Mouse (Mus musculus) thymus, adult 2 months (tissue): ENCODE results near the gene Nr2c2ap. TPM values are rescaled to one million over a fixed set of nuclear protein-coding genes. Genes with fewer than 3 reads are reported as not detected.

Source experiments
- DNase-seq: peaks from one replicate; pipeline ENCODE4 v3.0.0; 2021
- H3K27ac ChIP-seq: fragments of 200-500 bp; 2 replicates; pipeline ENCODE4 v1.5.1; 2012; ENCODE audit warnings: low read length, control low read depth; ENCODE audit not compliant: control insufficient read depth, insufficient read depth
- H3K27me3 ChIP-seq: fragments of 200-500 bp; 2 replicates; pipeline ENCODE4 v1.6.1; 2012; ENCODE audit warnings: mild to moderate bottlenecking, low read length, moderate library complexity, mixed read lengths; ENCODE audit not compliant: control insufficient read depth, insufficient read depth
- H3K36me3 ChIP-seq: fragments of 200-500 bp; 2 replicates; pipeline ENCODE4 v1.6.1; 2012; ENCODE audit warnings: mild to moderate bottlenecking, low read length, moderate library complexity; ENCODE audit not compliant: control insufficient read depth, insufficient read depth
- H3K4me1 ChIP-seq: fragments of 200-500 bp; replicated peaks from 2 replicates; pipeline ENCODE4 v1.6.1; 2012; ENCODE audit warnings: low read length; ENCODE audit not compliant: control insufficient read depth, insufficient read depth
- H3K4me3 ChIP-seq: fragments of 200-500 bp; 2 replicates; pipeline ENCODE4 v1.5.1; 2012; ENCODE audit warnings: mild to moderate bottlenecking, low read length, control low read depth, moderate library complexity; ENCODE audit not compliant: control insufficient read depth, insufficient read depth
- CTCF ChIP-seq: fragments of 200-500 bp; IDR thresholded peaks from 2 replicates; pipeline ENCODE4 v1.5.1; 2012; ENCODE audit warnings: mild to moderate bottlenecking, control low read depth, low read length, moderate library complexity, borderline replicate concordance; ENCODE audit not compliant: control insufficient read depth, poor library complexity, insufficient read depth; ENCODE audit errors: extremely low read depth
- POLR2A ChIP-seq: fragments of 200-500 bp; IDR thresholded peaks from 2 replicates; pipeline ENCODE4 v1.6.1; 2012; ENCODE audit warnings: mild to moderate bottlenecking, low read length, control low read depth, moderate library complexity; ENCODE audit not compliant: control insufficient read depth, poor library complexity, insufficient read depth; ENCODE audit errors: extremely low read depth
- WGBS: fragments of 180-500 bp; shearing (Covaris S2); methylation state at CpG from one replicate; pipeline ENCODE4 v1.1.7; 2018; 5-methylcytosine and 5-hydroxymethylcytosine counted together
- polyA plus RNA-seq: library from polyadenylated mRNA; depleted of rRNA; stranded (reverse); fragments of >200 nt; gene quantifications from 2 replicates; pipeline ENCODE4 v1.2.3, GENCODE M21; 2012

Nr2c2ap gene
- polyA plus RNA-seq, 1 experiment, result 26.9 TPM

DNA sequence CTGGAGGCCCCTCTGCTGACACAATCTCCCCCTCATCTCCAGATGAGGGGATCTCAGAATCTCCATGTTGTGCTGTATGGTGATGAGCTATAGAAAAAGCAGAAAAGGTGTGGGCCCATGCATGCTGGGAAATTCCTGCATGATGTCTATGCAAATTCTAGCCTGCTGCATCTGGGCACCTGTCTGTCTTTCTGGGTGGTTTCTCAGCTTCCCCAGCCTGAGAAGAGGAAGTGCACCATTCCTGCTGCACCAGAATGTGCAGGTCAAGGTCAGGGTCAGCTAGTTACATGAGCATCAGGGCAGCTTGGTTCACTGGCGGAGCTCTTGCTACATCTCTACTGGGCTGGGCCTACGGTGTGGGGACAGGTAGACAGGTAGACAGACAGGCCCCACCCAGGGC, 20.7 kb upstream of the Nr2c2ap start:
- H3K27me3 ChIP-seq, result peaks cover 12% of the 10 kb centered on the region; the same call in 1 of the 2 replicates

DNA sequence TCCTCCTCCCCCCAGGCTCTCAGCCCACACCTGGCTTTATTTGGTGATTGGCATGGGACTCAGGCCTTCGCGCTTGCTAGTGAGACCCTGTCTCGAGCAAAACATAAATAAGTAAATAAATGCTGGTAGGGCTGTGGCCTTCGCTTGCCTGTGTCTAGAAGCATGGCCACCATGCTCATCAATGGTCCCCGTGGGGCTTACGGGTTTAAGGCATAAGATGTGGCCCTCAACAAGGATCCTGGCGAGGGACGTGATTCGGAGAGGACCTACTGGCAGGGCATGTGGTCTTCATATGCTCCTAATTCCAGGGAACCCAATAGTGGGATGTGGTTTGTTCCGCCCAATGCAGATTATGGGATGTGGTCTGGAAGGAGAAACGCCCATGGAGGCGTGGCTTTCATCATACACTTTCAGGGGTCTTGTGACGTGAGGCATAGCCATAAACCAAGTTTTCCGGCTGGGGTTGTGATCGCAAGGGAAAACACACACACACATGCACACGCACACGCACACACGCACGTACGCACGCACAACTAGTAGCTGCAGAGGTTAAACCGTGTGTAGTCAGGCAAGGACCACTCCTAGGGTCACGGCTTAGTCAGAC, 19.8 kb upstream of the Nr2c2ap start:
- H3K27ac ChIP-seq, result no peak overlapping the region
- 66% methylated on average over 23 of the region's 23 CpGs for WGBS
- H3K27me3 ChIP-seq, result peaks cover 12% of the 10 kb centered on the region; the same call in 1 of the 2 replicates
- TF ChIP-seq CTCF, result no peak
- no peak for TF ChIP-seq POLR2A
- no peaks in the 10 kb centered on the region for H3K36me3 ChIP-seq
- H3K4me1 ChIP-seq, result no peaks in the 10 kb centered on the region
- no peak overlapping the region for H3K4me3 ChIP-seq
- DNase-seq, result no peak

More for the DNA sequence above, 20.7 kb upstream of the Nr2c2ap start:
- 94% methylated on average over 2 of the region's 2 CpGs for WGBS
- no peak for DNase-seq
- Histone ChIP-seq H3K36me3 (no peaks in the 10 kb centered on the region), H3K4me1 (no peaks in the 10 kb centered on the region), H3K4me3 (no peak overlapping the region), H3K27ac (no peak overlapping the region)
- no peak for TF ChIP-seq CTCF
- no peak for TF ChIP-seq POLR2A

DNA sequence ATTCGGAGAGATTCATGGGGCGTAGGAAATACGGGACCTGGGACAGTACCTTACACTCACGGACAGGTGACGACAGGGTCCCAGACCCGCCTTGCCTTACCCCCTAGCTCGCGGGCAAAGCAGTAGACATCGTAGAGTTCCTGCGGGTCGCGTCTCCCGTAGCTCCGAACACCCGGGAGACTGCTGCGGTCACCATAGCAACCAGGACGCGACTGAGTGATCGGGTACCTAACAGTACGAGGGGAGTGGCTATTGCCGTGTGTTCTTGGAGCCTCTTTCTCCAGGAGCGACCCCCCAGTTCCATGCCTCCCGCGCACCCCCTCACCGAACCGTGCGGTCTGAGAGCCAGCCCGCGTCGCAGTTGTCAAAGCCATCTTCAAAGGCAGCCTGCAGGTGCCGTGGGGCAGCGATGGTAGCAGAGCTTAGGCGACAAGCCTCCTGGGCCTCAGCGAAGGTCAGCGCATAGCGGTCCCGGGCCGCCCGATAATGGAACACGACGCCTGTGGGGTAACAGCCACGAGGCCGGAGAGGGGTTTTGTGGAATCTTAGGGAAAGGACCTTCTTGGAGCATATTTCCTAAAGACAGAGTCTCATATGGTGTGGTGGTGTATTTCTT, 18.6 kb upstream of the Nr2c2ap start:
- Histone ChIP-seq H3K27ac (no peak overlapping the region), H3K4me3 (no peak overlapping the region), H3K36me3 (no peaks in the 10 kb centered on the region), H3K4me1 (no peaks in the 10 kb centered on the region), H3K27me3 (peaks cover 12% of the 10 kb centered on the region; the same call in 1 of the 2 replicates)
- no peak for DNase-seq
- 12% methylated on average over 43 of the region's 43 CpGs for WGBS
- TF ChIP-seq CTCF (no peak), POLR2A (no peak)

DNA sequence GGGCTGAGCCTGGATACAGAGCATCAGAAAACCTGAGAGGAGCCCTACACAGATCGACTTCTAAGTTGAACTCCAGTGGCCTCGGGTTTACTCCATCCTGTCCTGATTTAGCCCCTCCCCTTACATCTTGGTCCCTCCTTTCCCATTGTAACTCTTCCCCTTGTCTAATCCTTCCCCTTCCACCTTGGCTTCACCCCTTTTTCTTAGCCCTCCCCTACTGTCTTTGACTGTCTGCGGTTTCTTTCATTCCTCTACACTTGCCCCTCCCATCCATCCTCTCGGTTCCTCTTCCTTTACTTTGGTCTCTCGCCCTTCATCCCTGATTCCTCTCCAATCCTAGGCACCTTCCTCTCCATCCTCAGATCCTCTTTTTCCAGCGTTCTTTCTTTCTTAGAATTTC, 16.6 kb upstream of the Nr2c2ap start:
- no peaks in the 10 kb centered on the region for H3K36me3 ChIP-seq
- peaks cover 12% of the 10 kb centered on the region; the same call in 1 of the 2 replicates for H3K27me3 ChIP-seq
- H3K27ac ChIP-seq, result no peak overlapping the region
- TF ChIP-seq CTCF, result no peak
- no peak for TF ChIP-seq POLR2A
- H3K4me1 ChIP-seq, result no peaks in the 10 kb centered on the region
- no peak overlapping the region for H3K4me3 ChIP-seq
- DNase-seq, result no peak
- 14% methylated on average over 6 of the region's 6 CpGs for WGBS

DNA sequence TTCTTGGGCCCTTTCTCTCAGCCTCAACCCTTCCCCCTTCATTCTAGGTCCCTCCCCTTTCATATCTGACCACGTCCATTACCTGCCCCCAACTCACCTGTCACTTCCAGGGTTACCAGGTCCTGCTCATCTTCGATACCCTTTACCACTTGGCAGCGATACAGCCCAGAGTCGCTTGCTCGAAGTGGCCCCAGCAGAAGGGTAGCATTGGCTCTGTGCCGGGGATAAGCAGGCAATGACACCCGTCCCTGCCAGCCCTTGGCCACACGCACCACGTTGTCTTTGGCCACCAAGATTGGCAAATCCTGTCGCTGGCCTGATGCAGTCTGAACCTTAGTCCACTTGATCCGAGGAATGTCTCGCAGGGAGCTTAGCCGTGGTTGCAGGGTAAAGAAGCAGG, 16.2 kb upstream of the Nr2c2ap start:
- 70% methylated on average over 13 of the region's 13 CpGs for WGBS
- peaks cover 12% of the 10 kb centered on the region; the same call in 1 of the 2 replicates for H3K27me3 ChIP-seq
- H3K27ac ChIP-seq, result no peak overlapping the region
- H3K36me3 ChIP-seq, result no peaks in the 10 kb centered on the region
- no peak overlapping the region for H3K4me3 ChIP-seq
- no peaks in the 10 kb centered on the region for H3K4me1 ChIP-seq
- no peak for TF ChIP-seq CTCF
- TF ChIP-seq POLR2A, result no peak
- DNase-seq, result no peak

DNA sequence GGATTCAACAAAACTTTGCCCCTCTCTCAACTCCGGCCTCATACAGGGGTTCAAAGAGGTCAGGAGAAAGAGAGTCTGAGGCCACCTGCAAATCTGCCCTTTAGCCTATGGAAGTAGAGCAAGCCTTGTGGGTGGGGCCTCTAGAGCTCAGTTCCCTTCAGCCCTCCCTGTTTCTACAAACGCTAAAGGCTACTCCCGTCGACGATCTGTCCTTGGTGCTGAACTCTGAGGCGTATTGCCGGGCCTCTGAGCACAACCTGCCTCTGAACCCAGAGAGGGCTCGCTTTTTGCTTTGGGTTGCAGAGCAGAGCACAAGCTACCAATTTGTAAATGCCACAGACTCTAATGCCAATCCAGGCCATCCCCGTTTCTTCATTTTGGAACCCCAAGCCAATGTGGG, 13.5 kb upstream of the Nr2c2ap start:
- 8% methylated on average over 9 of the region's 9 CpGs for WGBS
- H3K27ac ChIP-seq, result no peak overlapping the region
- DNase-seq, result peak; percentile 26
- no peak for TF ChIP-seq CTCF
- no peak for TF ChIP-seq POLR2A
- H3K27me3 ChIP-seq, result peaks cover 6% of the 10 kb centered on the region; the same call in 1 of the 2 replicates
- H3K4me3 ChIP-seq, result no peak overlapping the region
- no peaks in the 10 kb centered on the region for H3K36me3 ChIP-seq
- H3K4me1 ChIP-seq, result no peaks in the 10 kb centered on the region
